Mouse (Mus musculus) midbrain, embryonic 13.5 days (tissue): ENCODE results near the gene Pdzd2. TPM values are rescaled to one million over a fixed set of nuclear protein-coding genes. Genes with fewer than 3 reads are reported as not detected.

Source experiments
- ATAC-seq: fragments of 200-750 bp; cut with Nextera tagmentation; 2 replicates; pipeline ENCODE4 v1.8.0; 2017; ENCODE audit warnings: mild to moderate bottlenecking, moderate TSS enrichment, moderate library complexity
- H3K27ac ChIP-seq: fragments of 300-500 bp; sonication (generic); 2 replicates; pipeline ENCODE4 v1.5.1; 2015; ENCODE audit warnings: inconsistent platforms, mild to moderate bottlenecking, moderate library complexity
- H3K27me3 ChIP-seq: fragments of 300-500 bp; sonication (generic); 2 replicates; pipeline ENCODE4 v1.6.1; 2015; ENCODE audit warnings: mild to moderate bottlenecking, inconsistent platforms
- H3K36me3 ChIP-seq: fragments of 300-500 bp; sonication (generic); 2 replicates; pipeline ENCODE4 v1.6.1; 2015; ENCODE audit warnings: mild to moderate bottlenecking, inconsistent platforms
- H3K4me1 ChIP-seq: fragments of 300-500 bp; sonication (generic); replicated peaks from 2 replicates; pipeline ENCODE4 v1.6.1; 2015; ENCODE audit warnings: inconsistent platforms
- H3K4me2 ChIP-seq: fragments of 300-500 bp; sonication (generic); replicated peaks from 2 replicates; pipeline ENCODE4 v1.6.1; 2015; ENCODE audit warnings: moderate library complexity, mild to moderate bottlenecking, inconsistent platforms
- H3K4me3 ChIP-seq: fragments of 300-500 bp; sonication (generic); replicated peaks from 2 replicates; pipeline ENCODE4 v1.5.1; 2015; ENCODE audit warnings: mild to moderate bottlenecking, inconsistent platforms
- H3K9ac ChIP-seq: fragments of 300-500 bp; sonication (generic); replicated peaks from 2 replicates; pipeline ENCODE4 v1.6.1; 2015; ENCODE audit warnings: mild to moderate bottlenecking, inconsistent platforms
- H3K9me3 ChIP-seq: fragments of 300-500 bp; sonication (generic); 2 replicates; pipeline ENCODE4 v1.6.1; 2016; ENCODE audit warnings: mild to moderate bottlenecking, inconsistent platforms
- WGBS: fragments of 180-500 bp; shearing (Covaris S2); methylation state at CpG from one replicate; pipeline ENCODE4 v1.1.7; 2015; 5-methylcytosine and 5-hydroxymethylcytosine counted together
- polyA plus RNA-seq: library from polyadenylated mRNA; unstranded; fragments of >200 nt; fragmentation: Nextera tagmentation; extraction: Ambion mirVana; gene quantifications from 2 replicates; pipeline ENCODE4 v1.2.1, GENCODE M21; 2015

Pdzd2 gene
- polyA plus RNA-seq, 1 experiment from 2014 or later = 9.7 TPM

DNA sequence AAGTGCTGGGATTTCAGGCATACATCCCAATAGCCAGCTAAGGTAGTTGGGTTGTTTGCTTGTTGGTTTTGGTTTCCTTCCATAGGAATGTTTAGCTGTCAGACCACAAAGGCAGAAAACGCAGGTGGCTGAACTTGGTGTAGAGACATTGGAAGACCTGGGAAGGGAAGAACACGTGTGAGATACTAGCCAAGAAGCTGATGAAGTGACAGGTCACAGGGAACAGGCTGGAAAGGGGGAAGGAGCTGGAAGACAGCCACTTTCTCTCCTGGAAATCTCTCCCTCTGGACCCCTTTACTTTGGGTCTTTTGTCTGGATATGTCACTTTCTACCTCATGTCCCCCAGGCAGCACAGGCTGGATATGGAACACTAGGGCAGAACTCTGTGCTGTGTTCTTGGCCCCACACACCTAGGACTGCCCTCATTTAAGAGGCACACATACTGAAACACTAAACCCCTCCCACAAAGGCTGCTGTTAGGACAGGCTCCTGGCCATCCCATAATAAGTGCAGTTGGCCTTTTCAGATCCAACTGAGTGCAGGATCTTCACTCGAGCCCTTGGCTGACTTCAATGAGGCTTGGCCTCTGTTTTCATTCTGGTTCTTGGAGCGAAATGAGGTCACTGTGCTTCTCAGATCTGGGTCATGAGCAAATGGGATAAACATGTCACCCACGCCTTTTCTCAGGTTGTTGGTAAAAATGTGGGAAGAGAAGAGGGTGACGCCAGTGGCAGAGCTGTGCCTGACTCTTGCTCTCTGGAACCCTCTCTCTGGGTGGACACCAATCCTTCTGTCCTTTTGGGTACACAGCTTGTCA, 17.8 kb downstream of the Pdzd2 start:
- ATAC-seq = no peak
- no peaks in the 10 kb centered on the region for H3K9me3 ChIP-seq
- no peak overlapping the region for H3K4me2 ChIP-seq
- no peak overlapping the region for H3K9ac ChIP-seq
- 84% methylated on average over 6 of the region's 6 CpGs for WGBS
- no peaks in the 10 kb centered on the region for H3K27me3 ChIP-seq
- H3K4me1 ChIP-seq = no peaks in the 10 kb centered on the region
- no peak overlapping the region for H3K4me3 ChIP-seq
- H3K27ac ChIP-seq = no peak overlapping the region
- H3K36me3 ChIP-seq = no peaks in the 10 kb centered on the region

DNA sequence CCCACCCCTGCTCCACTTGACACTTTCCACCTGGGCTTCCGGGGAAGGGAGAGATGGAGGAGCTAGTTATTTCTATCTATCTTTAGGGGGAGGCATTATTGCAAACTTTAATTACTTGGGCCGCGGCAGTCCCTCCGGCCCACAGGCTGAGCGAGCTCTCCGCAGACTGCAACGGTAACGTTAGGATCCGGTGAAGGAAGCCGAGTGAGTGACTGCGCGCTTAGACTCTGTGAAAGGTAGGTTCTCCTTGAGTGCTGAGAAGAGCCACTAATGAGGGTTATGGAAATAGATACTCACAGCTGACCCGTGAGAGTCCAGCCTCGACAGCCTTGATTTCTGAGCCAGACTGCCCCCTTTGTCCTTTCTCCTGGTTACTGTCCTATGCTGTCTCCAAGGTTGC, 20.9 kb downstream of the Pdzd2 start:
- peak; percentile 65; the same call in 1 of the 2 replicates for ATAC-seq
- Histone ChIP-seq H3K4me2 (no peak overlapping the region), H3K4me1 (no peaks in the 10 kb centered on the region), H3K9me3 (no peaks in the 10 kb centered on the region), H3K27me3 (no peaks in the 10 kb centered on the region), H3K36me3 (no peaks in the 10 kb centered on the region), H3K4me3 (no peak overlapping the region), H3K9ac (no peak overlapping the region), H3K27ac (no peak overlapping the region)
- WGBS = 81% methylated on average over 14 of the region's 14 CpGs

DNA sequence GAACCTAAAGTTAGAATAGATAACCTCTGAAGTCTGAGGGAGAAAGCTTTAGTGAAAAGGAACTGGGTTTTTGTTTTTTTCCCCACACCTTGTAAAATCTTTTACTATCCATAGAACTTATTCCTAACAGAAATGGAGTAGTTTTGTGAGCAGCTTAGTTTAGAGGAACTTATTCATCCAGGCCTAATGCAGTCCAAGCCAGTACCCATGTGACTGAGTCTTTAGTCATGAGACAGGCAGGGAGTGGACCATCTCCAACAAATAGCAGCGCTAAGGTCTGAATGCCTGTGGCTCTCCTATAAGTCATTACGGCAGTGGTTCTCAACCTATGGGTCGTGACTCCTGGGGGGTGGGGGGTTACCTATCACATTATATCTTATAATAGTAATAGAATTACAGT, 22.3 kb downstream of the Pdzd2 start:
- no peak overlapping the region for H3K4me3 ChIP-seq
- no peaks in the 10 kb centered on the region for H3K36me3 ChIP-seq
- no peak overlapping the region for H3K27ac ChIP-seq
- WGBS = 91% methylated on average over 3 of the region's 3 CpGs
- H3K4me2 ChIP-seq = no peak overlapping the region
- H3K9me3 ChIP-seq = no peaks in the 10 kb centered on the region
- H3K4me1 ChIP-seq = no peaks in the 10 kb centered on the region
- ATAC-seq = no peak
- H3K9ac ChIP-seq = no peak overlapping the region
- no peaks in the 10 kb centered on the region for H3K27me3 ChIP-seq

DNA sequence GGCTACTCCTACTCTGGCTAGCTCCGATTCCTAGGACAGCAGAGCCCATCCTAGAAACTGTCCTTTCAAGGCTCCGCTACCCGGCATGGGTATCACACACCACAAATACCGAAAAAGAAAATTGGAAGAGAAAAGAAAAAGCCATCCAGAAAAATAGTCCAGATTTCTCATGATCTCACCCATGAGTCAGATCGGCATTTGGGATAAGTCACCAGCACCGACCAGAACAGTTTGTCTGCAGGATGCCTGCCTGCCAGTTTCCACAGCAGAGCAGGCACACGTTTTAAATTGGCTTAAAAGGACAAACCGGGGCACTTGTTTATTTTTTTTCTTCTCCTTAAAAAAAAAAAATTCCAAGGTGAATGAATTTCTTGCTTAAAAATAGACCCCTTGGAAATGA, 22.8 kb downstream of the Pdzd2 start:
- 89% methylated on average over 8 of the region's 8 CpGs for WGBS
- no peaks in the 10 kb centered on the region for H3K9me3 ChIP-seq
- H3K4me1 ChIP-seq = no peaks in the 10 kb centered on the region
- H3K4me2 ChIP-seq = no peak overlapping the region
- no peak overlapping the region for H3K9ac ChIP-seq
- no peaks in the 10 kb centered on the region for H3K36me3 ChIP-seq
- no peak overlapping the region for H3K4me3 ChIP-seq
- no peaks in the 10 kb centered on the region for H3K27me3 ChIP-seq
- ATAC-seq = no peak
- no peak overlapping the region for H3K27ac ChIP-seq

DNA sequence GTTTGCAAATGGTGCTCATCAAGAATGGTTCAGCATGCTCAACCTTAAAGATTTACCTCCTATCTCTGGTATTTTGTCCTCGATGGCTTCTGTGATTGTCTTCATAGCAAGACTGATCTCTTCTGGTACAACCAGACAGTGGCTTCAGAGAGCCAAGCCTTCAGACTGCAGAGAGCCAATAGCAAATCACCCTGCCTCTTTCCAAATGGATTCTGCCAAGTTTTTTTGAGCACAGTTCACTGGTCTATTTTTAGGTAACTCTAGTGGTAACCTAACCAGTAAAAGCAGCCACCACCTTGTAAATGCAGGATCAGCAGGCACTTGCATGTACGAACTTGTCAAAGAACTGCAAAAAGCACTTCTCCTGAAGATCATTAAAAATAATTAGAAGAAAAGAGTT, 25.4 kb downstream of the Pdzd2 start:
- WGBS = 91% methylated on average over 2 of the region's 2 CpGs
- H3K27me3 ChIP-seq = no peaks in the 10 kb centered on the region

DNA sequence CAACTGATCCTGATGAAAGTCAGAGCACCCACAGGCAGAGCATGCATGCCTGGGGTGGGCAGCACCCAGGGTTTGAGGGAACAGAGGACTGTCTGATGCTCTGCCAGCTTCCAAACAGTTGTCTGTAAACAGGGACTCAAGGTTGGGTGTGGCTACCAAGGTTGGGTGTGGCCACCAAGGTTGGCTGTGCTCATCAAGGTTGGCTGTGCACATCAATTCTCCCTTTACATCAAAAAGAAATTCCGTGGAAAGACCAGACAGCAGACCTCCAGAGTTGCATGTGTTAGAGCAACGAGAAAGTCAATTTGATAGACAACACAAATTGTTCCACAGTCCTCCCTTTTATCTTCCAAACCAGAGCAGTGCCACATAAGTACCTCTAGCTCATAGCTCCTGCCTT, 26.5 kb downstream of the Pdzd2 start:
- no peak for ATAC-seq
- no peaks in the 10 kb centered on the region for H3K9me3 ChIP-seq
- H3K4me3 ChIP-seq = no peak overlapping the region
- no peak overlapping the region for H3K9ac ChIP-seq
- H3K36me3 ChIP-seq = no peaks in the 10 kb centered on the region
- H3K27me3 ChIP-seq = no peaks in the 10 kb centered on the region
- no peak overlapping the region for H3K4me2 ChIP-seq
- WGBS = 81% methylated on average over 2 of the region's 2 CpGs
- H3K4me1 ChIP-seq = 0 out of 2 replicates have a peak, but pooled peaks cover 2% of the 10 kb centered on the region
- no peak overlapping the region for H3K27ac ChIP-seq

More for the DNA sequence above, 25.4 kb downstream of the Pdzd2 start:
- no peak overlapping the region for H3K27ac ChIP-seq
- no peaks in the 10 kb centered on the region for H3K4me1 ChIP-seq
- no peak for ATAC-seq
- H3K4me2 ChIP-seq = no peak overlapping the region
- no peak overlapping the region for H3K9ac ChIP-seq
- no peaks in the 10 kb centered on the region for H3K9me3 ChIP-seq
- H3K36me3 ChIP-seq = no peaks in the 10 kb centered on the region
- H3K4me3 ChIP-seq = no peak overlapping the region

DNA sequence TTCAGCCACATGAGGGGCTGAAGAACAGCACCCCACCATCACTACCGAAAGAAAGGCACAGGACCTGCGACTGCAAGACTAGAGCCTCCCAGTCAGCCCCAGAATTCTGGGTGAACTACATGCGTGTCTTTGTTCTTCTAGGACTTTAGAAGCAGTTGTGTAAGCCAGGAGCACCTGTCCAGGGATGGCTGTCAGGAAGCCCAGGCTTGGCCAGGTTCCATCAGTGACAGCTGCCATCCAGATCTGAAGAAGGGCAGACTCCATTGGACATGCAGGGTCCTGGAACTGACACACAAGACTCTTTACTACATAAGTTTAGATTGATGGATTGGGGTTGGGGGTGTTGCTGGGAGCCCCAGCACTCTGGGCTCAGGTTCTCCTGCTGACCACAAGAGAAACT, 29.7 kb downstream of the Pdzd2 start:
- H3K27ac ChIP-seq = no peak overlapping the region
- H3K36me3 ChIP-seq = no peaks in the 10 kb centered on the region
- H3K4me1 ChIP-seq = 0 out of 2 replicates have a peak, but pooled peaks cover 4% of the 10 kb centered on the region
- H3K4me2 ChIP-seq = no peak overlapping the region
- H3K9me3 ChIP-seq = no peaks in the 10 kb centered on the region
- H3K9ac ChIP-seq = no peak overlapping the region
- H3K27me3 ChIP-seq = no peaks in the 10 kb centered on the region
- H3K4me3 ChIP-seq = no peak overlapping the region
- 95% methylated on average over 3 of the region's 3 CpGs for WGBS
- no peak for ATAC-seq

DNA sequence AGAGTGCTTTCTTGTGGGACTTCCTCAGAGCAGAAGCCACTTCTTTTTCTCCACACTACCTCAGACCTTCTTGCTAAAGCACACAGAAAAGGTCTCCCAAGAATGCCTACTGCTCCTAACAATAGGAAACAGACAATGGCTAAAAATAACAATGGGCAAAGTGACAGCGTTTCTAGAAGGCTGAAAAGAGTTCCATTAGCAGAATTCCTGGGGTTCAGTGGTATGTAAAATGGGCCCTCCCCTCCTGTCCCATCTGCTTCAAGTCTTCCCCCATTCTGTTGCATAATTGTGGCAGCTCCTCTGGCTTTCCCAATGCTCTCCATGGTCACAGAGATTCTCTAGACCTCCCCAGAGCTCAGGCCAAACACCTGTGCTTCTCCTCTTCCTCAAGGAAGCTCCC, 31.4 kb downstream of the Pdzd2 start:
- Histone ChIP-seq H3K4me3 (no peak overlapping the region), H3K9ac (no peak overlapping the region)
- 0% methylated on average over 1 of the region's 1 CpGs for WGBS

DNA sequence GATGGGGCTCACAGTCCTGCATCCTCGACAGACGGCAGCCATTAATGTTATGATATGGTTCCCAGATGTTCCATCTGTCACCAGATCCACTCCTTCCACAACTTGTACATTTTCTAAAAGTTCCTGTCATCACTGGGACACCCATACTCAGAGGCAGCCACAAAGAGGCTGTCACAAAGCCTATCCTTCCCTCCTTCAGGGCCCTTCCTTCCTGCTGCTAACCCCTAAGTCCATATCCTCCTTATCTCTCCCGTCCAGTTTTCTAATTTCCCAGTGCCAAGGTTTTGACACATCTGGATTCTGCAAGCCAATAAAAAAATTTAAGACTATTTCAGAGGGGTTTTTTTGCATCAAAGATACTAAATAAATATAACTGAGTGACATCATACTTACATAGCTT, 32.8 kb downstream of the Pdzd2 start:
- 0 out of 2 replicates have a peak, but pooled peaks cover 4% of the 10 kb centered on the region for H3K4me1 ChIP-seq
- 90% methylated on average over 3 of the region's 3 CpGs for WGBS
- no peak overlapping the region for H3K27ac ChIP-seq
- no peaks in the 10 kb centered on the region for H3K27me3 ChIP-seq
- H3K4me3 ChIP-seq = no peak overlapping the region
- no peak for ATAC-seq
- no peak overlapping the region for H3K9ac ChIP-seq
- H3K36me3 ChIP-seq = no peaks in the 10 kb centered on the region
- H3K4me2 ChIP-seq = no peak overlapping the region
- H3K9me3 ChIP-seq = no peaks in the 10 kb centered on the region

More for the DNA sequence above, 31.4 kb downstream of the Pdzd2 start:
- Histone ChIP-seq H3K36me3 (no peaks in the 10 kb centered on the region), H3K4me2 (no peak overlapping the region), H3K27ac (no peak overlapping the region), H3K9me3 (no peaks in the 10 kb centered on the region), H3K27me3 (no peaks in the 10 kb centered on the region), H3K4me1 (0 out of 2 replicates have a peak, but pooled peaks cover 4% of the 10 kb centered on the region)
- no peak for ATAC-seq

DNA sequence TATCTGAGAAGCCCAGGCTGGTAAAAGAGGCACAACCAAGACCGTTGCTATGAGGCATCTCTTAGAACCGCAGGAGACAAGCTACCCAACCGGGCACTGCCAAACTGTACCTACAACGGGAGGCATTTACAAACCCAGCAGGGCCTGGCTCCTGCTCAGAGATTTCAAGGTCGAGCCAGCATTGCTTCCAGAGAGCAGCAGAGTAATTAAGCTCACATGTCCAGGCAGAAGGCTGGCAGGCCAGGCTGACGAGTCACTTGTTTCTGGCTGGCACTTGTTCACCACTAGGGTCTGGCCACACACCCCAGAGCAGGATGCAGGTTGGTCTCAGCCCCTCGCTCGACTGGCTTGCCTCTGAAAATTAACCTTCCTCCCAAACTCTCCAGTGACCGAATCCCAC, 39.4 kb downstream of the Pdzd2 start:
- Histone ChIP-seq H3K9me3 (no peaks in the 10 kb centered on the region), H3K9ac (no peak overlapping the region), H3K27me3 (no peaks in the 10 kb centered on the region), H3K4me1 (0 out of 2 replicates have a peak, but pooled peaks cover 14% of the 10 kb centered on the region), H3K36me3 (no peaks in the 10 kb centered on the region), H3K4me3 (no peak overlapping the region), H3K4me2 (no peak overlapping the region), H3K27ac (no peak overlapping the region)
- WGBS = 62% methylated on average over 9 of the region's 9 CpGs
- ATAC-seq = no peak

DNA sequence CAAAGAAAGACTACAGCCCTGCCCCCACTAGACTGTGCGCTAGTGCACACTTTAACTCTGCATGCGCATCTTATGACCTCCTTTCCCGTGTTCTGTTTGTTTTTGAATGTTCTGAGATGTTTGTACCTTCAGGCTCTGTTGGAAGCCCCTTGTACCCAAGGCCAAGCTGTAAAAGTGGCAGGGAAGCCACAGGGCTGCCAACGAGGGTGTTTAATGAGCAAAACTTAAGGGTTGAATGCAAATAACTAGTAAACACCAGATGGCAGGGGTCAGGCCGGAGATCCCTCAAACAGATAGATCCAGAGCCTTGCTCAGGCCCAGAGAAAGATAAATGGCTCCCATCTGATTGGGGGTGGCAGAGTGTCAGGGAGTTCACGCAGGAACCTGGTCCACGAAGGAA, 42.0 kb downstream of the Pdzd2 start:
- Histone ChIP-seq H3K27ac (no peak overlapping the region), H3K27me3 (no peaks in the 10 kb centered on the region), H3K4me3 (no peak overlapping the region), H3K4me2 (no peak overlapping the region), H3K4me1 (peaks cover 14% of the 10 kb centered on the region; the same call in 1 of the 2 replicates), H3K36me3 (no peaks in the 10 kb centered on the region), H3K9ac (no peak overlapping the region), H3K9me3 (no peaks in the 10 kb centered on the region)
- no peak for ATAC-seq
- WGBS = 65% methylated on average over 7 of the region's 7 CpGs

DNA sequence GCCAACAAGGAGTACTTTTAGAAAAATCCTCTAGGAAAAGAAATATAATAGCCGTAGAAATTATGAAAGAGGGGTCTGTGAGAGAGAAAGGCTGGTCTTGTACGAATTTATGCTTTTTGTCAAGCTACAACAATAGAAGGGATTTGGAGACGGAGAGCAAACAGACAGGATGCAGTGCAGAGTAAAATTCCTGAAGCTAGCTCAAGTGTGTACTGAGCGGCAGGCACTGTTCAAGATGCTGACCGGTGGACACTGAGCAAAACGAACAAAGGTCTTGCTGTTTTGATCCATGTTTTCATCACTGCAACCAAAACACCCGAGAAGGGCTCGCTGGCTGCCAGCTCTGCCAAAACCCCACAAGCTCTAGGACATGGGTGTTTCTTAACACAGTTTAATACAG, 42.8 kb downstream of the Pdzd2 start:
- no peak overlapping the region for H3K27ac ChIP-seq
- ATAC-seq = no peak
- 20% methylated on average over 8 of the region's 8 CpGs for WGBS
- no peaks in the 10 kb centered on the region for H3K9me3 ChIP-seq
- peaks cover 14% of the 10 kb centered on the region; the same call in 1 of the 2 replicates for H3K4me1 ChIP-seq
- no peaks in the 10 kb centered on the region for H3K27me3 ChIP-seq
- no peak overlapping the region for H3K9ac ChIP-seq
- H3K36me3 ChIP-seq = no peaks in the 10 kb centered on the region
- no peak overlapping the region for H3K4me2 ChIP-seq
- no peak overlapping the region for H3K4me3 ChIP-seq
